Mouse (Mus musculus) ES-Bruce4 (cell line): ENCODE measurements around the gene Oxa1l.

Experiments
- CTCF ChIP-seq: IDR thresholded peaks from one replicate; pipeline ENCODE4 v1.8.1; 2011; ENCODE audit warnings: low read depth, low read length
- POLR2A ChIP-seq: IDR thresholded peaks from one replicate; pipeline ENCODE4 v1.8.1; 2011; ENCODE audit warnings: low read length; ENCODE audit not compliant: insufficient read depth

GRCm38 (mm10) chr14:54398528-54398916 is 37.9 kb downstream of the Oxa1l start:
- TF ChIP-seq CTCF (no peak), POLR2A (no peak)
